Mouse (Mus musculus) kidney, adult 8-10 months (tissue): ENCODE measurements around the gene Commd1.

Experiments used
- DNase-seq, 2 experiments: peaks; one replicate each; pipeline ENCODE4 v3.0.0; 2022

Commd1 gene

DNA sequence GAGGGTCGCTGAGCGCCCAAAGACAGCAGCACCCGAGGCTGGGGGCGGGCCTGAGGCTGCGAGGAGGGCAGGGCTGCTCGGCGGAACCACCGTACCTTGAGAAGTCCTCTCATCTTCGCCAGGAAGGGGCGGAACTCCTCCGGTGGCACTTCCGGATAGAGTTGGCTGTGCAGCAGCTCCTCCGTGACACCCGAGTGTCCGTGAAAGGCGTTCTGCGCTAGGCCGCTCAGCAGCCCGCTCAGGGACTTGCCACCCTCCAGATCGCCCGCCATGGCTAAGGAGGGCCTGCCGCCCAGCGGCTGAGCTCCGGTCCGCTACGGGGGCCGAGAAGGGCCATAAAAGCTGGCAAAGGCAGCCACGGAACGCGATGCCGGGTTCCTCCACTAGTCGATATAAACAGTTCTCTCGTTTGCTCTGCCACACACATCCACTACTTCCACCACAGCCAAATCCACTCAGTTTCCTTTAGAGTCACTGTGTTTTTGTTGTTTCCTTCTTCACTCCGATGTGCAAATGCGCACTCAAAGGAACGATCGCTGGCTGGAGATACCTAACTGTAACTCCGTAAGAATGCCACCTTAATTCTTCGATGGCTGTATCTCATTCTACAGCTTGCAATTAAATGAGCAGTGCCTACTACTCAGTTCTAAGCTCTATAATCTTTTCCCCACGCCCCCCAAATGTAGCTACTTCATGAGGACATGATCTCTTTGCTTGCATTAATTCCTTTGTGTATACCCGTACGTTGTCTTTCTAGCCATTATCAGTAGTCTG, at the start of gene Commd1, which contains the start of gene Gm28048:
Commd1 (minus strand) TSS at position 399 of the 774 bp plus-strand sequence.
Gm28048 (minus strand) TSS at position 107 of the 774 bp plus-strand sequence.
- DNase-seq, result peak; percentile 93 to 96

DNA sequence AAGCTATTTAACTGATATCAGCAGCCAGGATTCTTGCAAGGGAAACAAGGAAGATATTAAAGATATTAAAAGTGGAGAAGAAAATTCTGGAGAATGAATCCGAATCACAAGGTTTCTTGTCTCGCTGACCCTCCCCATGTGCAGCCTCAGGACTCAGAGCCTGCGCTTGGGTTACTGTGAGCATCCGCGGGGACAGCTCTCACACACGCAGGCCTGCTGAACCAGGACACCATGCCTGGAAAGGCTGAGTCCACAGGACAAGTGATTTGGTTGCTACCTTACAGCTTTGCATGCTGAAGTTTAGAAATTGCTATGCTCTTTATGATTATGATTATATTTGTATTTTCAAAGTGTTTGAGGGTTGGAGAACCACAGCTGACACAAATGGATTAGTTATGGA, 47.2 kb upstream of the Commd1 start:
- DNase-seq, result no peak

DNA sequence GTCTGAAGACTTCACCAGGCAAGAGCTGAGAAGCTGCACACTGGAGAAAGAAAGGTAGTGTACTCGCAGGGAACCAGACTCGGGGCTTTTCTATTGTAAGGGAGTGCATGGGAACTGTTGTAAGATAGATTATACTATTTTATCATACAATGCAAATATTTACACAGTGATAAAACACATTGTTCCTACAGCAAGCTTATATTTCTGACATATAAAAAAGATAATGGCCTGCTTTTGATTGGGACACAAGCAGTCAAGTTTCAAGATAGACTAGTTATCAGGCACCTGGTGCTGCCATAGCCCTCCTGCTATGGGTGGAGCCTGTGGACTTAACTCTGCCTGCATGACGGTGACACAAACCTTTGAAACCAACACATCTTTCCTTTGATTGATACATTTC, 46.8 kb upstream of the Commd1 start:
- no peak for DNase-seq

DNA sequence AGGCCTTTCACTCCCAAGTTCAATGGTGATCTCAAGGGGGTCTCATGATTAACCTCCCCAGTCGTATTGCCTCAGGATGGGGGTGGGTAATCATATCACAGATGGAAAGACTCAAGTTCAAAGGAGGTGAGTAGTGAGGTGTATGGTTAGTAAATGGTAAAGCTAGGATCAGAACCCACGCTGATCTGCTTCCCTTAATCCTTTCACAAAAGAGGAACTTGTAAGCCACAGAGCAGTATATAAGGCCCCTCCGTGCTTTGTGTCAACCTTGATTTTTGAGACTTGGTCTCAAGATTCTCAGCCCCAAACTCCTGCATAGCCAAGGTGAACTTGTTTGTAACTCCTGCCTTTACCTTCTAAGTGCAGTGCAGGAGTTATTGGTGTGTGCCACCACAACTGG, 42.0 kb upstream of the Commd1 start:
- DNase-seq, result no peak

DNA sequence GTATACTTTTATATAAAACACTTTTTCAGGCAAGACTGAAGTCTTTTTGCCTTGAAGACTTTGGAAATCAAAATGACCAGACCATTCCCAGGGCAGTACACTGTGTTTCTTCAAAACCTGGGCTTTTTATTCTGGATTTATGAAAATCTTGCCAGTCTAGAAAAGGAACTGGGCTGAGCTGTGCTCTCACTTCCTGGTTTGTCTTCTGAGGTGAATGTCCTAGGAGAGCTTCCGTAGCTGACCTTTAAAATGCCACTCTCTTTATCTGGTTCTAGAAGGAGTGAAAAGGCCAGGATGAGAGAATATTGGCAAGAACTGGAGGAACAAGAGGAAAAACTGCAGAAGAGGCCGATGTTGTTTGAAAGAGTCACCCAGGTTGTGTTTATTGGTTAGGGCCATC, 41.0 kb upstream of the Commd1 start:
- DNase-seq, result no peak

DNA sequence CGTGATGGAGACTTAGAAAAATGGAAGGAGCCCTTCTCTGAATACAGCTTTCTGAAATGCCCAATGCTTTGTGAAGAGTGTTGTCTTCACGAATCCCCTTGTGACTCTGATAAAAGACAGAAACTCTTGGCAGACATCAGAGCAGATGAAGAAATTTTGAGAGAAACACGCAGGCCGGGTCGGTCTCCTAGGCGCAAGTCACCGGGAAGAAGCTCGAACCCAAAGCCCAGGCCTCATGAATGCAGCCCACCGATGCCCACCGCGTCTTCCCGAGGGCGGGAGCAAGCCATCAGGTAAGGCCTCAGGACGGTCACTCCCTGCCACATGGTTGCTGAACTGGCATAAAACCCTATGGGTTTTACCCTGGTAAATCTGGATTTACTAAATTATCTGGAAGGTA, 38.7 kb upstream of the Commd1 start:
- no peak for DNase-seq

DNA sequence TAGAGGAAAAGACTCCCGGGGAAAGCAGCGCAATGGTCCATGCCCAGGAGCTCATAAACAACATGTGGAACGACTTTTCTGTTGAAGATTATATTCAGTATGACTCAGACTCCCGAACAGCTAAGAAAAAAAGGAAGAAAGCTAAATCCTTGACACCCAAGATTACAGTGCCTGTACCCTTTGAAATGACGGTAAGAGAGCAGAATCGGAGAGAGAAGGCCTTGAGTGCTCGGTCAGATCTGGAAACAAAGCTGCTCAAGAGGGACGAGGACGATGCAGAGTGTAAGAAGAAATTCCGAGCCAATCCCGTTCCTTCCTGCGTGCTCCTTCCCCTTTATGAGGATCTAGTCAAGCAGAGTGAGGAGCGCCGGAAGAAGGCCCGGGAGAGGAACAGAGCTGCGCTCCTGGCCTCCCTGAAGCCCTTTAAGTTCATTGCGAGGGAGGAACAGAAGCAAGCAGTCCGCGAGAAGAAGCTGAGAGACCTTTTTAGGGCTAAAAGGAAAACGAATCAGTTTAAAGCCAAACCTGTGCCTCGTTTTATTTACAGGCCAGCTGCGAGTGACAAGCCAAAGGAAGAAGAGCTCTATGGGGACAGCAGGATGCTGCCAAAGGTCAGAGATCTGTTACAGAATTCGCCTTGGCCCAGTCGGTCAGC, 38.1 kb upstream of the Commd1 start:
- no peak for DNase-seq

DNA sequence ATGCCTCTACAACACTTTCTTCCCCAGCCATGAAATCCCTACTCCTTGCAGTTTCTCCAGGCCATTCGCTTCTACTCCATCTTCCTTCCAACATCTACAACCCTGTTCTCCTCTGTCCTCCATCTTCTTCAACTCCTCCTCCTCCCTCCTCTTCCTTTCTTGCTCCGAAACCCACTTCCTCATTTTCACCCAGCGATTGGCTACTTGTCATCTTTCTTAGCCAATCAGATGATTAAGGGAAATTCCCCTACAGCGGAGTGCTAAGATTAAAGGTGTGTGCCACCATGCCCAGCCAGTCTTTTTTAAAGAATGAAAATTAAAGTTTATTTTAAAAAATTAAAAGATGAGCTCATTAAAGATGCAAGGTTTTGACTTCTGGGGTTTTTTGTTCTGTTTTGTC, 35.8 kb upstream of the Commd1 start:
- no peak for DNase-seq

DNA sequence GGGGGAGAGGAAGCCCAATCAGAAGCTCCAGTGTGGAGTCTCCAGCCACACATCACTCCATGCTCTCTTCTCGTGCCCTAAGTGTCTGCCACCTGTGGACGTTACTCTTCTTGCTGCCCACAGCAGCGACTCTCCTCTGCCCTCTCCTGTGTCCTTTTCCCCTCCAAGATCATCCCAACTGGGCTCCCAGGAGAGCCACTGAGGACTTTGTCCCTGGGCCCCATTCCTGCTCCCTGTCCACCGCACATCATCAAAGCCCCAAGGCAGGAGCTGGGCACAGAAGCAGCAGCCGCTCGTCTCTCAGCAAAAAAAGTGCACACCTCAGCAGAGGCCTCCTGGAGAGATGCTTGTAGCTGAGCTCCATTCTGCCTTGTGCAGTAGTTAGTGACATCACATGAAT, 32.8 kb upstream of the Commd1 start:
- no peak for DNase-seq

DNA sequence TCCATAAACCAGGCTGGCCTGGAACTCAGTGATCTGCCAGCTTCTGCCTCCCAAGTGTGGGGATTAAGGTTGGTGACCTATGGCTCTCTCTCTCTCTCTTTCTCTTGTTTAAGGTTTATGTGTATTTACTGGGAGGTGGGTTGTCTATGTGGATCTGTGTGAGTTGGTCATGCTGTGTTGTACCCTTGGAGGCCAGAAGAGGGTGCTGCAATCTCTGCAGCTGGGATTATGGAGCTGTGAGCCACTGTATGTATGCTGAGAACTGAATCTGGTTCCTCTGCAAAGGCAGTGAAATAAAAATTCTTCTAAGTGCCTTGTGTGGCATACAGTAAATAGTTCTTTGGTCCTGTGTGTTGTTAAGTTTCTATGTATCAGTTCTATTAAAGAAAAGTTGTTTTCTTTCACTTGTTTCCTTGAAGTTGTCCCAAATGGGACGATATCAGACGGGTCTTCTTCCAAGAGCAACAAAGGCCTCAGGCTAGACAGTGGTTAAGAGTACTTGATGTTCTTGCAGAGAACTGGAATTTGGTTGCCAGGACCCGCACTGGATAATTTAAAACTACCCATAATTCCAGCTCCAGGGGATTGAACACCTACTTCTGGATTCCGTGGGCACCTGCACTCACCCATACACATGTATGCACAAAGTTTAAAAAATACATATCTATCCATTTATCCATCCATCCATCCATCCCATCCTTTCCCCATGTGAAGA, 31.6 kb upstream of the Commd1 start:
- DNase-seq, result no peak

DNA sequence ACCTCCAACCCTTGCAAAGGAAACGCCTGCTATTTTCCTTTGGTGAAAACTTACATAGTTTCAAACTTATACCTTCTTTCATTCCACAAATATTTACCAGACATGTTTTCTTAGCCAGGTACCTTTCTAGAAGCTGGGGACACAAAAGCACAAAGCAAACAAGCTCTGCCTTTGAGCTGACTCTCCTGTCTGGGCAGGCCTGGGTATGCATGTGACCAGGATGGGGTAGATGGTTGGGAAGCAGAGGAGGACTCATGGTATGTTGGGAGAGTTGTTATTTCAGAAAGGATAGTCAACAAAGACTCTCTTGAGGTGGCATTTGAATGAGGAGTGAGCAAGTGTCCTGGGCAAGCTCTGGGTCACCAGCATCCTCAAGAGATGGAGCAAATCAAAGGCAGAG, 30.9 kb upstream of the Commd1 start:
- DNase-seq, result no peak

DNA sequence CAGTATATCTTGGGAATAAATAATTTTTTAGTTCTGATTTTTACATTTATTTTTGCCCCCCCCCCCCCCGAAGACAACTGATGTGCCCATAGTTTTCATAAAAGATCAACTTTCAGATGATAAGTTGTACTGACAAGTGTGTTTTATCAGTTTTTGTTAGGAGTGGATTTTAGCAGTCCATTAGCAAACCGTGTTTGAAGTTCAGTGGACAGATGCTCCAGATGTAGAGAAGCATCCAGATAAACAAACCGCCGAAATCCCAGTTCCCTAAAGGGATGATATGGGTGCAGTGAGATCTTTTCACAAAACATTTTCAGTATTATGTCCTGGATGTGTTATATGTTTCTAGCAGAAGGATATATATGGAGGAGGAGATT, 26.6 kb upstream of the Commd1 start:
- no peak for DNase-seq

DNA sequence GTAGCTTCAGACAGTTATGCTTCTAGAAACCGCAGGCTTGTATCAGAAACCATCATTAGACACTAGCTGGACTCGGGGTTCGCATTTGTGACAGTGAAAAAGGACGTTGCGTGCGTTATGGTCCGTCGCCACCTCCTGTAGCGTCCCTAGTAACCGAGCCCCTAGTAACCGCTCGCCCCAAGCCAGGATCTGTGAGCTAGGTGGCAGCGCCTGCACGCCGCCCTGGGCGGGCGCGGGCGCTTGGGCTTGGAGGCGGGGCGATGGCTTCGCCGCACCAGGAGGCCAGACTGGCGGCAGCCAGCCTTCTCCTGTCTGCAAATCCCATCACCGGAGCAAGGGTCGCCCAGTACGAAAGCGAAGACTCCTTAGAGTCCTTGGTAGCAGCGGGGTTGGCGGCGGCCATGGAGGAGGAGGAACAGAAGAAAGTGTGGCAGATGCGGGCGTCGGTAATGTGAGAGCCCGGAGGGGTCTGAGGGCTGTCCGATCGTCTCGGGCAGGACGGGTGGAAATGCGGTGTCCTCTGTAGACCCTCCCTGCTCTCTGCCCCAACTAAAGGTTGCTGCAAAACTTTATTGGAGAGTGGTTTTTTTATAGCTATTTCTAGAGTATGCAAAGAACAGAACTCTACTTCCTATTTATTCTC, 26.1 kb upstream of the Commd1 start:
- peak; percentile 84 to 86 for DNase-seq

DNA sequence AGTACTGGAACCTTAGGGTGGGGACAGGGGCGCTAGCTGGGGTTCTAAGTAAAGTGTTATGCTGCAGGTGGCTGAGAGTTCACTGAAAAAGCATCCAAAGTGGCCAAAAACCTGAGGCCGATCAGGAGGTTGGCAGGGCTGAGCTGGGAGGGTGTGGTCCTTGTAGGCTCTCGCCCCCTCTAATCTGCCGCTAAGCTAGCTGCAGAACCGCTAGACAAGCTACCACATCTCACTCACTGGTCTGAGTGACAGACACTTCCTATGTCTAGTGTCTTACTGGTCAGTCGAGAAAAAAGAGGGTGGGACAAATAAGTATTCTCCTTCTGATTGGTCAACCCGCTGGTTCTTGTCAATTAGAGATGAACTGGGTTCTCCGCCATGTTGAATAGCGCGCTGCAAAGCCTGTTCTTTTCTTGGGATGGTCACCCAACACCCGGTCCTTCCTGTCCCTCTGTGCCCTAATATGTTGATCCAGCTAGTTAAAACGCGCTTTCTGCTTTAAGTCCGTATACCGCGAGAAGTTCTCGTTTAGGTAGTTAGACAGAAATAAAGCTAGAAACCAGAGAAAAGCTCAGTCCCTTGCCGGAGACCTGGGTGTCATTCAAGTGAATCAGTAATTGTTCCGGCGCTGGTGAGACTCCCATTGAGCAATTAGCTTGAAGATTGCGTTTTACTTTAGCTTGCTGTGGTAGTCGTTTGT, 25.4 kb upstream of the Commd1 start, which contains the start of gene Fam161a:
Fam161a (plus strand) TSS at position 51 of the 700 bp plus-strand sequence.
- DNase-seq, result peak; percentile 83 to 91

DNA sequence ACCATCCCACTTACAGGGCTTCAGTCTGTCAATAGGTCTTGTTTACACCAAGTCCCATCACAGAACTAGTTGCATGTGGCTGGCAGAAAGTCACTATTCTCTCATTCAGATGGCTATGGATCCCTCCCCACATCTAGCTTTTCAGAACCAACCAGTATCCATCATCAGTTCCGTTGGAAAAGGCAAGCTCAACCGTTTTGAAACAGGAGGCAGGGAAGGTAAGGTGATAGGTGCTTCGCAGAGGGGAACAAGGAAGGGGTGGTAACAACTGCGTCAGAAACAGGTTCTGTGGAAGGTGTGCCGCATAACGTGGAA, 24.9 kb upstream of the Commd1 start:
- no peak for DNase-seq

DNA sequence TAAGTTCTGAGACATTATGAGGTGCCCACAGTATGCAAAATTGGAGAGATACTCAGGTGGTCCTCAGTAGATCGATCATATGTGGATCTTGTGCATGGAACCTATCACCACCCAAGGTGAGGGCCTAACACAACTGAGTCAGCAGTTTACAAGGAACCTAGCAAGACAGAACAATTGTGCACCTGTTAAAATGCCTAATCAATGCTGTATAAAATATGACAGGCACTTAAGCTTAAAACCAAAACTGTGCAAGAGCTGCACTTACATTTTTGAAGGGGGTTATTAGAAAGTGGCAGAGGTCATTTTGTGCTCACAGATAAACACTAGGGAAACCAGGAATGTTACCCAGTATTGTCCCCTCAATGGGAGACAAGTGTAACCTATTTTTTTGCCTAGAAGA, 23.1 kb upstream of the Commd1 start:
- DNase-seq, result no peak

DNA sequence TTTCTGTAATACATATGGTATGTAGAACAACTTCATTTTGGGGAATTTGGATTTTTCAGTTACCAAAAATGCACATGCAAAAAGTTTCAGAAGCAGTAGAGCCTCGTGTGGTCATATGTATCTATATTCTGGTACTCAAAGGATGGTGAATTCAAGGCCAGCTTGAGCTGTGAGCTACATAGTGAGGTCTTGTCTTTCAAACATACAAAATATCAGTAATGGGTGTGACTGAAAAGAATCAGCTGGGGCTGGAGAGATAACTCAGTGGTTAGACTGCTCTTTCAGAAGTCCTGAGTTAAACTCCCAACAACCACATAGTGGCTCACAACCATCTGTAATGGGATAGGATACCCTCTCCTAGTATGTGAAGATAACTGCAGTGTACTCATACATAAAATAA, 16.1 kb upstream of the Commd1 start:
- DNase-seq, result no peak

DNA sequence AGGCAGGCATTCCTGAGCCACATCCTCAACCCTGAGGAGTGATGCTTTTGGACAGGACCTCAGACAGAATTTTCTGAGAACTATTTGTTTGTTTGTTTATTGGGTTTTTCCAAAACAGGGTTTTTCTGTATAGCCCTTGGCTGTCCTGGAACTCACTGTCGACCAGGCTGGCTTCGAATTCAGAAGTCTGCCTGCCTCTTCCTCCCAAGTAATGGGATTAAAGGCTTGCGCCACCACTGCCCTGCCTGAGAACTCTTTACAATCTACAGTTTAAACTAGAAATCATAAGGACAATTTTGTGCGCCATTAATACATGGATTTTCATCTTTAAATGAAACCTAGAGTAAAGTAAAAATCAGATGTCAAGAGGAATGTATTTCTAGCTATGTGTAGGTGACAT, 13.3 kb upstream of the Commd1 start:
- no peak for DNase-seq

DNA sequence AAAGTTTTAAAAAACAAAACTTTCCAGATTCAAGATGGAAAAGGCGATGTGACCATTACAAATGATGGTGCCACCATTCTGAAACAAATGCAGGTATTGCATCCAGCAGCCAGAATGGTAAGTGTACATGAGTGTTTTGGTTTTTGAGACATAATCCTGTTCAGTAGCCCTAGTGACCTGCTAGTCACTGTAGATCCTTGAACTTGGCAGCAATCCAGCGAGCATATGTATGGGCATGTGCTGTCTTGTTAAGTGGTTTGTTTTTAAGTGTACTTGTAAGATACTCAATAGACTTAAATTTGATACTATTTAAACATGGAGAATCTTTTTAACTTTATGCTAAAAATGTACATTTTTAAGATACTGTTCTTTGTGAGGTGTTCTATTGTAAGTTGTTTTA, 12.1 kb upstream of the Commd1 start:
- DNase-seq, result no peak

DNA sequence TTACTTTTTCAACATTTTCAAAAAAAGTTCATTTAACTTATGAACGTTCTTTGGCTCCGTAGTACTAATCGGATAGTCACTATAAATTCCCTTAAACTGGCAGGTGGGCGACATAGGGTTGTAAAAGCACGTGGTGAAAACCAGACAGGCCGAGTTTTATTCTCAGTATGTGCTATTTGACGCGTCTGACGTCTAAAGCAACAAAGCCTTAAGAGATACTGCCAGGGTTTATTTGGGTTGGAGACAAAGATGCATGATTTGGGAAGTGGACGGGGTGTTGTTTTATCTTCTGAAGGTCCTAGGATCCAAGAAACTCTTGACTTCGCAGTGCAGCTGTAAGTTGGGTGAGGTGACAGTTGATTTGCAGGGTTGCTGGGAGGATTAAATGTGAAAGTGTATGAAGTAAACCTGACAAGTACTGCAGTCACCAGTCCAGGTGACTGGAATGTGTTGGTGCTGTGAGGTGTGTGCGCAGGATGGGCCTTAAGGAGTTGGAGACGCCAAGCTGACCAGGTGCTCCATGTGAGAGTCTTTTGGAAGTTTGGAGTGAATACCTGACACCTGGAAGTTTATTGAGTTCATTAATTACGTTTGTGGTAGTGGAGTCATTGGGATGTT, 9.1 kb upstream of the Commd1 start:
- DNase-seq, result no peak

DNA sequence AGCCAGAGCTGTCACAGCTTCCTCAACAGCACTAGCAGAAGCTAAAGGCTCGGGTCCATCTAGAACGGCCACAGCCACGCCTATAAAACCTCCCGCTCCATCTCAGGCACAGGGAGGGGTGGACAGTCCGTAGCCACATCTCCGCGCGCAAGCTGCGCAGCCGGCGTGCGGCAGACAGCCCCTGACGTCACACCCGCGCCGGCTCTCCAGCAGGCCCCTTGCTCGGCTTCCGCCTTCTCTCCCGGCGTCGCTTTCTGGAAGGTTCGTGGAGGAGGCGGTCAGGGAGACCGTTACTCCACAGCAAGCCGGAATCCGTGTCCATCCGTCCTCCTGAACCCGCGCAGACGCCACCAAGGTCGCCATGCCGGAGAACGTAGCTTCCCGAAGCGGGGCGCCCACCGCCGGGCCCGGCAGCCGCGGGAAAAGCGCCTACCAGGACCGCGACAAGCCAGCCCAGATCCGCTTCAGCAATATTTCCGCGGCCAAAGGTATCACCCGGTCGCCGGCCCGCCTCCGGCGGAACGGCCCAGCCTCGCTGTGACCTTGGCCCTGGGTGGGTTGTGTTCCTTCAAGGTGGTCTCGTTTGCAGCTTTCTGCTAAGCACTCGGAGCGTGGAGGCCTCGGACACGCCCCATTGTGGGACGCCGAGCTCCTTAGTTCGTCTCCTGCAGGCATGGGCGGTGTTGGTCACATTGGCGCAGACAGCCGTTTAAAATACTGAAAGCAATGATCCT, 8.4 kb upstream of the Commd1 start, which contains the start of gene Cct4:
Cct4 (plus strand) TSS at position 127 of the 734 bp plus-strand sequence.
- DNase-seq, result peak; percentile 92

DNA sequence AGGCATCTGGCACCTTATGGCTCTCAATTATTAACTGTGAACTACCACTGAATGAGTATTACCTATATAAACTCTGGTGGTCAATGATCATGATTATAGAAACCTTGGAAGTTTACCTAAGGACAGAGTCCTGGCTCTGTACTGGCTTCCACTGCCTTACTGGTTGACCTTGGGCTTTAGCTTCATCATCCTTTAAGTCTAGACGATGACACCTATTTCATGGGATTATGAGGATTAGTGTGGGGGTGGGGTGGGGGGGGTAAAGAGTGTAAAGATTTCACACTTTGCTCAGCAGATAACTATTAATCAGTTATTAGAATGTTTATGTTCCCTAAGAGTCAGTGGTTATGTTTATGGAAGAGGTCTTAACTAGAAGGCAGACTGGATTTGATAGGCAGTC, 7.6 kb upstream of the Commd1 start:
- DNase-seq, result no peak
